Mouse (Mus musculus) kidney, postnatal 36 days (tissue): ENCODE results near the gene Bik.

Experiments used
- DNase-seq, 2 experiments: peaks; one replicate each; pipeline ENCODE4 v3.0.0; 2021 to 2022; ENCODE audit warnings: mixed read lengths in 2 of 2

Bik gene

GRCm38 (mm10) chr15:83550137-83550536, 23.5 kb downstream of the Bik start:
- DNase-seq: peak in 1 of 2 experiments; percentile 32

GRCm38 (mm10) chr15:83553831-83554230, 27.2 kb downstream of the Bik start:
- no peak for DNase-seq

- peak; percentile 85 to 93 for DNase-seq
Observed at GRCm38 (mm10) chr15:83555161-83555974, 28.7 kb downstream of the Bik start.

DNA sequence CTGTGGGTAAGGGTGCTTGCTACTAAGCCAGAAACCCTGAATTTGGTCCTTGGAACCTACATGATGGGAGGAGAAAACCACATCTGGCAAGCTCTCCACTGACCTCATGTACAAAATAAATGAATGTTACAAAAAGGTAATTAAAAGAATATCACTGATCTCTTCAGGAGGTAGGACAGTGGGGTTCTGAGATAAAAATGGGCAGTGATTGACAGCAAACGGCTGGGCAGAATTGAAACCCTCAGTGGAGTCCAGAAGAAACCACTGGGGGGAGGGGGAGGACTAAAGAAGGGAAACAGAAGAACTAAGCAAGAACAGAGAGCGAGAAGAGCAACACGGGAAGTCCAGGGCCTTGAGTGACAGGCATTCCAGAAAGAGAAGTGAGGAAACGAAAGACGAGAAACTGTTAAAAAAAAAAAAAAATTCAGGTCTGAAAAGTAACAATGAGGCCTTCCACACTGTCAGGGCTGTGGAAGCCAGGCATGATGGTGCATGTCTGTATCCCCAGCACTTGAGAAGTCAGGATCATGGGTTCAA, 34.3 kb downstream of the Bik start:
- no peak for DNase-seq

DNA sequence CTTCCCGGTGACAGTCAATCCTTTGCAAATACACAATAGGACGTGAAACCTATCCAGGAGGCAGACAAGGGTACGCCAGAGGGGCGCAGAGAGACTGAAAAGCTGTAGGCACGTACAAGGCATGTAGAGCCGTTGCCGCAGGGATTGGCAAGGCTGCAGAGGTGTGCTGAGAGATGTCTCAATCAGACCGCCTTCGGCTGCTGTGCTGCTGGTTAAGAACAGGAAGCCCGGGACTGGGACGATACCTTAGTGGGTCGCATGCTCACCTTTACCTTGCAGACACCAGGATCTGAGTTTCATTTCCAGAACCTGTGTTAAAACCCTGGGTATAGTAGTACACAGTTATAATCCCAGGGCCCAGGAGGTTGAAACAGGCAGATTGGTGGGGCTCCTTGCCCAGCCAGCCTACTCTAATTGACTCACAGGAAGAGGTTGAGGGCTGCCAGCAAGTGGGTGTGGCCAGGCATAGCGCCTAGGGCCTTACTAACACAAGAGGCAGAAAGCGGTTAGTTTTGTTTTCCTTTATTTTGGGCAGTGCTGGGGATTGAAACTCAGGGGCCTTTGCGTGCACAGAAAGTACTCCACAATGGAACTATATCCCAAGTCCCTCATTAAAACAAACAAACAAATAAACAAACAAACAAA, 36.1 kb downstream of the Bik start:
- DNase-seq: peak; percentile 92

- DNase-seq: peak; percentile 75 to 87
Observed at GRCm38 (mm10) chr15:83563327-83563856, 36.7 kb downstream of the Bik start, which contains the start of the genes Tspo and Mcat. Tspo (plus strand) TSS chr15:83563592. Mcat (minus strand) TSS chr15:83563787.

DNA sequence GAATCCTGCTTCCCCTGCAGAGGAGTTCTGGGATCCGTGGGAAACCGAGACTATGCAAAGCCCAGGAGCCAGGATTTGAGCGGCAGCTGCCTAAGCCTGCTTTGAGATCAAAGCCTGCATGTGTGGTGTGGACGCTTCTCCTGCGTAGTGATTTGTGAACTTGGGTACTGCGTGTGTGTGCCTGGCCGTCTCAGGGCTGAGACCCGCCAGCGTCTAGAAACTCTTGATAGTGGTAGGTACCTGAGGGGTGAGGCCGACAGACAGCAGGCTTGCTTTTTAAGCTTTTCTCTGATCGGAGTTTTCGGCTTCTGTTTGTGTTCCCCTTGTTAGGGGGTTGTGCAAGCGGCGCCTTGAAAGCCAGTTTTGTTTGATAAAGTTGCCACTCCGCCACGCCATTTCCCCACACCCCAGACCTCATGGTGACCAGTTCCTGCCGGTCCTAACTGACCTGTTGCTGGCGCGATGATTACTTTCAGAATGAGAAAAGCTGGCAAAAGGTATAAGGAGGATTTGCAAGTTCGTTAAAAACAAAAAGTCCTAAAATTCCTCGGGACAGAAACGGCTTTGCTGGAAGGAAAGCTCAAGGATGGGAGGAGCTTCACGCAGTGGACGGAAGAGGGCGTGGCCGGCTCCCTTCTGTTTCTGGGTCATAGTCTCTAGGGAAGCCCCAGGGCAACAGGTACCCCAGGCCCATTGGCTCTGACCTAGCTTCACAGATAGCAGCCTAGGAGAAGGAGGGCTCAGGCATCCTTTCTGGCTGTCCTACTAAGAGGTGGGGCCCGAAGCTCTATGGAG, 37.4 kb downstream of the Bik start:
- DNase-seq: peak; percentile 67 to 82

DNA sequence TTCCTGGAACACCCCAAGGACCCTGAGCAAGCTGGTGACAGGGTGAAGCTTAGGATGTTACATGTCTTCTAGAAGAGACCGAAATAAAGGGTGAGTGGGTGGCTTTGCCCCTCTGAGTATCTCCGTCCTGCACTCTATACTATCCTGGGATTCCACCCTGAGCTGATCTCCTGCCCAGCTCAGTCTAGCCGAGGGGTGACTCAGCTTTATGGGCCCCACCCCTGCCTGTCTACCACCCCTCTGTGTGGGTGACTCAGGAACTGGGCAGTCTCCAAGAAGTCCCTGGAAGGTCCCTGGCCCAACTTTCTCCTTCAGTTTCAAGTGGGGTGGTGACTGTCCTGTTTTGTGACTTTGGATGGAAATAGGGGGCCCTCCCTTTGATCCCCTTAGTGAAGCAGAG, 38.8 kb downstream of the Bik start:
- no peak for DNase-seq

- DNase-seq: no peak
Observed at GRCm38 (mm10) chr15:83566006-83566405, 39.3 kb downstream of the Bik start.

DNA sequence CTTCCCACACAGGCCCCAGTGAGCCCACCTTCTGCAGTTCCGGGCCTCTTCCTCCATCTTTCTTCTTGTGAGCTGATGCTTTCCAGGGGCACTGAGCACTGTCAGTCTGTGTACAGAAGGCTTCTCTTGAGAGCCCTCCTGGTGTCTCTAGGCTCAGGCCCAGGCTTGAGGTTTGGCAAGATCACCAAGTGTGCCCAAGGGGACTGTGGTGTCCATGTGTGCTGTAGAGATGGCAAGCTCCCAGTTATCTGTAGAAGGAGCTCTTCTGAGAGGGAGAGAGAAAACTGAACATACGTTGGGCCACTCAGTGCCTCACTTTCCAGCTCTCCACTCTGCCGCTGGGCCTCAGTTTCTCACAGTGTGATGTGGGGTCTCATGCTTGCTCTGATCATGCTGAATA, 41.1 kb downstream of the Bik start:
- no peak for DNase-seq

DNA sequence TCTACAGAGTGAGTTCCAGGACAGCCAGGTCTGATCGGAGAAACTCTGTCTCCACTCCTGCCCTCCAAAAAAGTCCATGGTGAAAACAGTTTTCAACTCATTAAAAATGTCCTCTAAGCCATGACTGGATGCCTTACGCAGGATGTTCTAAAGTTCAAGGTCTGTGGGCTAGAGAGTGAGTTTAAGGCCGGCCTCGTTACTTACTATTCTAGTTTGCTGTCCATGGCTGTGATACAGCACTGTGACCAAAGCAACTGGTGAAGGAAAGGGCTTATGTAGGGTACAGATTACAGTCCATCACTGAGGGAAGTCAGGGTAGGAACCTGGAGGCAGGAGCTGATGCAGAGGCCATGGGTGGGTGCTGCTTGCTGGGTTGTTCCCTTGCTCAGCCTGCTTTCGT, 41.9 kb downstream of the Bik start:
- DNase-seq: no peak

GRCm38 (mm10) chr15:83569682-83570081, 43.0 kb downstream of the Bik start:
- no peak for DNase-seq

- DNase-seq: peak in 1 of 2 experiments; percentile 42
Observed at GRCm38 (mm10) chr15:83570641-83571040, 44.0 kb downstream of the Bik start.

GRCm38 (mm10) chr15:83571636-83572035, 45.0 kb downstream of the Bik start:
- peak; percentile 83 to 84 for DNase-seq

- no peak for DNase-seq
Observed at GRCm38 (mm10) chr15:83572132-83572531, 45.5 kb downstream of the Bik start.

DNA sequence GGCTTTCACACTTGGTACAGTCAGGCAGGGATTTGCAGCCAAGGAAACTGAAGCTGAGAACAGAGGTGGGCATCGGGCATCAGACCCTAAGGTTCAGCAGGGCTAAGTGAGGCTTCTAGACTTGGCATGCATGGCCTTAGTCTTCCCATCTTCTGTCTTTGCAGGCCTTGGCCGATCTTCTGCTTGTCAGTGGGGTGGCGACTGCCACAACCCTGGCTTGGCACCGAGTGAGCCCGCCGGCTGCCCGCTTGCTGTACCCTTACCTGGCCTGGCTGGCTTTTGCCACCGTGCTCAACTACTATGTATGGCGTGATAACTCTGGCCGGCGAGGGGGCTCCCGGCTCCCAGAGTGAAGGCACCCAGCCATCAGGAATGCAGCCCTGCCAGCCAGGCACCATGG, 46.9 kb downstream of the Bik start:
- DNase-seq: no peak

GRCm38 (mm10) chr15:83574731-83575351, 48.2 kb downstream of the Bik start:
- peak in 1 of 2 experiments; percentile 38 for DNase-seq

DNA sequence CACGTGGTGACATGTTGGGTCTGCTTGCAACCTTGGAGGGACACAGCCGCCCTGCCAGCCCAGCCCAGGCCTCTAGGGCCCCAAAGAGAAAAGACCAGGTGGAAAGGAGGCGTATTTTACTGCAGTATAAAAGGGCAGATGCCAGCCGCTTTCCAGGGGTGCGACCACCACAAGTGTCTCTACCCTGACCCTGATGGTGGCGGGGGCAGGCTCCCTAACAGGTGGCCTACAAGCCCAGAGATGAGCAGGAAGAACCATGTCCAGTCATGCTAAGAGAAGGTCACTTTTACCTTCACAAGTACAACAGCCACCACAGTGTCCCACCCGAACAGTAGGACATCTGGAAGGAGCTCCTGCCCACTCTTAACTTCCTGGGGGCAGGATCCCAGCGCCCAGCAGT, 48.9 kb downstream of the Bik start:
- no peak for DNase-seq

DNA sequence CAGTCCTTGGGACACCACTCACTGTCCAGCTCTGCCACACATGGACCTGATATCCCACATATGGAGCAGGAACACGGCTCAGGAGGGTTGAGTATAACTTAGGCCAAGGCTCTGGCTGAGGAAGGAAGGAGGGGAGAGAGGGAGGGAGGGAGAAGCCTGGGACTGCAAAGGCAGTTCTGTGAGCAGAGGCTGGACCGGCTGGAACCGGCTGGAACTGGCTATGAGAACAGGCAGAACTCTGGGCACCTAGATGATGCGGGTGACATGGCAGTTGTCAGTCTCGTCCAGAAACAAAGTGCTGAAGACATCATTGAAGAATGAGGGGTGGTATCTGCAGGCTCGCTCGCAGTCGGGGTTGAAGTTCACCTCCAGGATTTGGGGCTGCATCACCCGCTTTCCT, 50.0 kb downstream of the Bik start:
- peak; percentile 31 to 35 for DNase-seq

- no peak for DNase-seq
Observed at GRCm38 (mm10) chr15:83582931-83583330, 56.3 kb downstream of the Bik start.

- peak; percentile 80 to 85 for DNase-seq
Observed at GRCm38 (mm10) chr15:83583419-83584156, 56.9 kb downstream of the Bik start.
